Mouse (Mus musculus) spleen, postnatal 14 days (tissue): Measurements from ENCODE around the gene Slc41a3.

Source experiments
- DNase-seq, 2 experiments: peaks; one replicate each; pipeline ENCODE4 v3.0.0; 2021 to 2022; ENCODE audit warnings: low spot score in 2 of 2

The Slc41a3 gene

DNA sequence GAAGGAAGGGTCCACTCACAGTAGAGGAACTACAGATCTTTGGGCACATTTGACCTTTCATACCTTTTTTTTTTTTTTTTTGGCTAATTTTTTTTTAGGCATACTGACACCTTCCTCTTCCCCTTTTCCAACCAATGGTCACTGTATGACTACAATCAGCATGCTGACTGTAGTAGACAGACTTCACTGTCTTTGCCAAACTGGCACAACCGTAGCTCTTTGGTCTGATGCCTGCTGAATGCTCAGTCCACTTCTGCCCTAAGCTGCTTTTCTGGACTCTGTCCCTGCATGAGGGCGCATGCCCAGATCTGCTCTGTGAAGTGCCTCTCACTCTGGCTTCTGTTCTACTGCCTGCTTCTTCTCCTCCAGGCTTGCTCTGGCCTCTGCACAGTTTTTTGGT, 6.9 kb upstream of the Slc41a3 start:
- DNase-seq, result no peak

DNA sequence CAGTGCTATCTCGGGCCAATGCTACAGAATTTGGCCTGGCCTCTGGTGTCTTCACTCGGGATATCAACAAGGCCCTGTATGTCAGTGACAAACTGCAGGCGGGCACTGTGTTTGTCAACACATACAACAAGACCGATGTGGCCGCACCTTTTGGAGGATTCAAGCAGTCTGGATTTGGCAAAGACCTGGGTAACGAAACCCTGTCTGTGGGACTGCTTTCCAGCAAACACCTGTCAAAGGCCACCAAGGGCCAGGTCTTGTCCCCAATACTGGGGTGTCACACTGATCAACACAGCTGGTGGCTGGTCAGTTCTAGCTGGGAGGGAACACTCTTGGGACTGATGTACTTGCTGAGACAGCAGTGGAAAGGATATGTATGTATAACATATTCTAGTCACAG, 6.3 kb upstream of the Slc41a3 start:
- no peak for DNase-seq

DNA sequence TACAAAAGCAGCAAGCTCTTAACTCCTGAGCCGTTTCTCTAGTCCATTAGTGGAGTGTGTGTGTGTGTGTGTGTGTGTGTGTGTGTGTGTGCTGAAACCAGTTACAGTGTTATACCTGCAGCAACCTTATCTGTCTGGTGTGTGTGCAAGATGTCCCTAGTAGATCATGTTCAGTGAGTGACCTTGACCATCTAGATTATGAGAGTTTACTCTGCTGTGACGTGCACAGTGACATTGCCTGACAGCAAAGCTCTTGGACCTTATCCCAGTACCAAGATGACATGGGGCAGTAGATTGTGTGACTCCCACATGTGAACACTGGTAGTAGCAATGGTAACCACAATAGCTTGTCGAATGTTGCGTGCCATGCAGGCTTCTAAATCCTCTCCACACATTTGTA, 4.2 kb upstream of the Slc41a3 start:
- no peak for DNase-seq

DNA sequence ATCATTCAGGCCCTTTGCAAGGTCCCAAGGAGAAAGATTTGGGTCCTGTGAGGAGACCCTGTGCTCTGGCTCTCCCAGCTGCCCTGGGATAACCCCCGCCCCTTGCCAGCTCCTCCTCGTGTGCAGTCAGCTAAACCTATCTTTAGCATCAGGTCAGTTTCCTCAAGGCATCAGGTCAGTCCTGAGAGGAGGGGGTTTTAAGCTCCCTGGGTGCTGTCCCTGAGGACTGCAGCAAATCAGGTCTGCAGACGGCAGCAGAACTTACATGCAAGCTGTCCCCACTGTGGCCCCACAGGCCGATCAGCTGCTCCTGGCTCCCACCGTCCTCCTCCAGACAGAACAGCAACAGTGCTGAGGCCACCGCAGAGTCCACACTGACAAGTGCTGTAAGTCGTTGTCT, 2.8 kb upstream of the Slc41a3 start:
- no peak for DNase-seq

DNA sequence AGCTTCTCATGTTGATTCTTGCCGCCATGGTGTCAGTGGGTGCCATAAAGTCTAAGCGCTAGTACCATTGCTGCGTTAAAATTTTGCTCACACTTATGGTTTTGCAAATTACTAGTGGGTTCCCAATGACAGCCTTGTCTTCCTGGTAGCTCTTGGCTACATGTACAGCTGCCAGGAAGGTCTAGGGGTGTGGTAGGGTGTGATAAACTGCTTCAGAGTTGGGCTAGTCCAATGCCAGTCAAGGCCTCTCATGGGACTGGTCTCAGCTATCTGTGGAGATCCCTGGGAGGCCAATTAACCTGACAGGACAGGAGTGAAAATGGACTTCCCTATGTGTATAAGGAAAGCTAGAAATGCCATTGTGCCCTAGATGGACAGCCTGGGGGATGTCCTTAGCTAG, 2.2 kb upstream of the Slc41a3 start:
- DNase-seq, result no peak

DNA sequence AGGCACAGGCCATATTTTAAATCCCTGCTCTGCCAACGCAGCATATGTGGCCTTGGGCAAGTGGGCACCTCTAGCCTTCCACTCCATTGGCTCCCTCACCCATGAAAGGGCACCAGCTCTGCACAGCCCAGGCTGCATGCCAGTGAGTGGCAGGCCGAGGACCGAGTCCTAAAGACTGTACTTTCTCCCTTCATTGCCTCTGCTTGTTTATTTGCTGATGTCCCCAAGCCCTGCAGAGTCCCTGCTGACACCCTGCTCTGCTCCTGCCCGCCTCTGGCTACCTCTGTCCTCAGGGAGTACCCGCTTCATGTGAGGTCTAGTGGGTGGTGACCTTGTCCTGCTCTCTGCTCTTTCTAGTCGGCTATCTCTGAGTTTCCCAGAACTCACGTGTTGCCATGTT, 1.4 kb upstream of the Slc41a3 start:
- no peak for DNase-seq

DNA sequence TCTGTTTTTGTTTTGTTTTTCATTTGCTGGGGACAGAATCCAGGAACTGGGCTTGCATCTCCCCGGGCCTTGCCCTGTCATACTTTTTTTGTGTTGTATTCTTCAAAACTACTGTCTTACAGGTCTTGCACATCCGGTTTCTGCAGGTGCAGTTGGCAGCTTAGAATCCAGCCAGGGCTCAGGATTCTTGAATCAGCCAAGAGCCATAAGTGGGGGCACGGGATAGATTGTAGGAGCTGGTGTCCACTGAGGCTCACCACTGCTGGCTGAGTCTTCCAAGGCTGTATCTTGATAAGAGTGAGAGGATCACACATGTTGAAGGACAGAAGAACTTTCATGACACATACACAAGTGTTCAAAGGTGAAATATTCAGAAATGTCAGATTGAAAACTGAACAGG, 395 bp upstream of the Slc41a3 start:
- no peak for DNase-seq

DNA sequence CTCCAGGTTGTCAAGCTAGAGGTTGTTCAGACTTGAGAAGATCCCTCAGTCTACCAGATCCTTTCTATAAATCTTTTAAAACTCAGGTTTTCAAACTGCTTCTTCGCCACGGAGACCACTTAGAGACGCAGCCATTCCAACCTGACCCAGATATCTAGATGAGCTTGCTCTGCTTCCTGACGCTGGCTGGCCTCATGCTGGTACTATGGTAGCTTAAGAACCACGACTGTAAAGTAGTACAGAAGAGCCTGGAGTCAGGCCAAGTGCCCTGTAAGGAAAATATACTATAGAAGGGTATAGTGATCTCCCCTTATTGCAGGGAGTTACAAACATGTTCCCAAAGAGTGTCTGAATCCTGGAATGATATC, 757 bp downstream of the Slc41a3 start:
- DNase-seq, result no peak

DNA sequence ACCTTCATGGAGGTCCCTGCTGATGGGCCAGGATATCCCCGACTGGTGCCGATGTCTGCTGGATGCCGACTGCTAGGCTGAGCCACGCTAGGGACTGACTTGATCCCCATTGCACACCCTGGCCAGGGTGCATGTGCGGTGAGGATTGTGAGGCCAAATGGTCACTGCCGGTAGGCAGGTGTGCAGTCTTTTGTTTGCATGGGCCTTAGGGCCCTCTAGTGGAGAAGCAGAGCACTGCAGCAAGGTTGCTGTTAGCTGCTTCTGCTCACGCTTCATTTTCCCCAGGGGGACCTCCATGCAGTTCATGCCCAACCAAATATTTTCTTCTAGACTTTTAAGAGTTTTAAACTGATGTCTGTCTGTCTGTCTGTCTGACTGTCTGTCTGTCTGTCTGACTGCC, 2.0 kb downstream of the Slc41a3 start:
- DNase-seq, result peak; percentile 44 to 65

DNA sequence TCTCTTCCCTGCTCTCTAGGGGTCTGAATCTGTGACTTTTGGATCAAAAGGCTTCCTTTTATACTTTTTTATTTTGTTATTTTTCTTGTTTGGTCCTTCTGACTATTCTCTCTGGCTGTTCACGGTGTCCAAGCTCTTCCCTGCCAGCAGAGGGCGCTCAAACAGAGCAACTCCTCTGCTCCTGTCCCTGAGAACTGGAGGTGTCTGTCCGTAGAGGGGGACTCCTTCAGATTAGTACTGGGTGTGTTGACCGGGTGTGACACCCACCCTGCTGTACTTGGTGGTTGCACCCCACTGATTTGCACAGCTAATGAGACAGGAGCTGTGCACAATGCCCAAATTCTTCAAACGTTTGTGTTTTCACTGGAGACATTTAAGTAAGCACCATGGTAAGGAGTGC, 2.7 kb downstream of the Slc41a3 start:
- DNase-seq, result peak; percentile 42 to 69

DNA sequence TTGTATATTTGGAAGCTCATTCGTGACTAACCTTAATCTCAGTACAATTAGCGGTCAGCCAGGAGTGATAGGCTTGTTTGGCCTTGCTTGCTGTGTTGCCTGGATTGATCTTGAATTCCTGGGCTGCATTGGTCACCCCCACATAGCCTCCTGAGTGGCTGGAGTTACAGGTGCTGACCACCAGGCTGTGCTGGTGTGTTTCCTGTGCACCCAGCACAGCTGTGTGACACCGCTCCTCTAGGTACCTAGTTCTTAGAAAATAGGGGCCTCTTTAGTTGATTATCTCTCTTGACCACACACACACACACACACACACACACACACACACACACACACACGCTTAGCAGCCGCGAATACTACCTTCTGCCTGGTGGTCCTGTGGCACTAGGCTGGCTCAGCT, 3.7 kb downstream of the Slc41a3 start:
- no peak for DNase-seq

DNA sequence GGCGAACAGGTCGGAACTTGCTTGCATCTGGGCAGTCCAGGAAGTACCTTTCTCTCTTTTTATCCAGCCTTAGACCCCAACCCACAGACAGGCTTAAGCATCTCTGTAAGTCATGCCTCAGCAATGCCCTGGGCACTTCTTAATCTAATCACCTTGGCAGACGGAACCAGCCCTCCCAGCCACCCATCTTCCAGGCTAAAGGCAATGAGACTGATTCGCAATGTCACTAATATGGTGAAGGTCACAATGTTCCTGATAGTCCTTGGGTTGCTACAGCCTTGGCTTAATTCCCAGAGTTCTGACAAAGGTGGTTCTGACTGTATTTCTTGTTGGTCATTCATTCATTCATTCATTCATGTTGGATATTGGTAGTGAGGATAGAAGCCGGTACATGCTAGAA, 5.7 kb downstream of the Slc41a3 start:
- no peak for DNase-seq

DNA sequence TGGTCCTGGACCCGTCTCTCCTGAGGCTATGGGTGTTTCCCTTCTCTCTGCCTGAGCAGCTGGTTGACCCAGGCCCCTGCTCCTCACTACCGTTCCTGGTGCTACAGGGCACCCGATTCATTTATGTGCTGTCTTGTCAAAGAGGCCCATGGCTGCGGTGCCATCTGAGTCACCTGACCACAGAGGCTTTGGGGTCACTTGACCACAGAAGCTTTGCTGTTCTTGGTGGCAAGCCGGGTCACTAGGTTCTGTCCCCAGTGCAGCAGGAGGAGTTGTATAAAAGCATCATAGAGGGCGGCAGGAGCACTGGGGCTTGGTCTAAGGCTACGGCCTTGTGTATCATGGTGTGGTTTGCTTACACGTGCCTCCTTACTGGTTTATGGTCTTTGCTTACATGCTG, 8.8 kb downstream of the Slc41a3 start:
- DNase-seq, result no peak

DNA sequence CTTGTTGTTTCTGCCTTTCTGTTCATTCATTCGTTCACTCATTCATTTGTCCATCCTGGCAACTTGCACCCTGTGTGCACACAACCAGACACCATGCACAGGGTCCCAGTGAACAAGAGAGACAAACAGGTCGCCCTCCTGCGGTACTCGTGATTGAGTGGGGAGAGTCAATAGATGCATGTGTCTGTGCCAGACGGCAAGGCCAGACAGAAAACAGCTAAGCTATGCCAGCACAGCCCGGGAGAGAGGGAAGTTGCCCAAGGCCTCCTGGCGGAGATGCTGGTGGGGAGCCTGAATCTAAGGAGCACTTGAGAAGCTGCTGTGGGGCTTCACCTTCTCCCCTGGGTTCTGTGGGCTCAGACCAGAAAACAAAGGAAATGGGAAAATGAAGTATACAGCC, 10.8 kb downstream of the Slc41a3 start:
- no peak for DNase-seq

DNA sequence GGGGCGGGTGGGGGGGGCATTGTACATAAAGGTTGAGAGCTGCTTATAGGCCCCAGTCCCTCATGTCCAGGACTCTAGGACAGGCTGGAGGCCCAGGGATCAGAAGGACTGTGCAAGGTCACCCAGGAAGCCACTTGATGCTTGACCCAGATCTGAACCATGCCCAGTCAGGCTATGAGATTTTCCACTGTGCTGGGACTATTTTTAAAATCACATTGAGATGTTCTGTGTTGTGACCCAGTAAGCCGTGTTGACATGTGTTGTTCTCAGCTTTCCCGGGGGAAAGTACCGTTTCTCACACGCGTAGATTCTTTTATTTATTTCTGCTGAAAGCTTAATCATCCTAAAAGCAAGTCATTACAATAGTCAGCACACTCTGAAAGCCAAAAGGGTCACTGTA, 11.5 kb downstream of the Slc41a3 start:
- DNase-seq, result no peak

DNA sequence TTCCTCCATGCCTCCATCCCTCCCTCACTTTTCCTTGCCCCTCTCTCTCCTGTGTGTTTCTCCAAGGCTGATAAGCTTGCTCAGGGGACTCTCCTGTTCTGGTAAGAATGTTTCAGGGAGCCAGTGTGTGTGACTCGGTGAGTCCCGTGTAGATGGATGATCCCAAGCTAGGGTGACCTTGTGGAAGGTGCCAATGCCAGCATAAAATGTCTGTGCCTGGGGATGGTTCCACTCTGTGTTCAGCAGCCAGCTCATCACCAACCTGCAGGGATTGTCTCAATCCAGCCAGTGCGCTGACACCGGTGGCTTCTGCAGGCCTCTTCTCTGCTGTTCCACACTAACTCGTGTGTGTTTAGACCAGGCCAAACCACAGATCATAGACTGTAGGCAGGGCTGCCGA, 12.0 kb downstream of the Slc41a3 start:
- DNase-seq, result no peak

DNA sequence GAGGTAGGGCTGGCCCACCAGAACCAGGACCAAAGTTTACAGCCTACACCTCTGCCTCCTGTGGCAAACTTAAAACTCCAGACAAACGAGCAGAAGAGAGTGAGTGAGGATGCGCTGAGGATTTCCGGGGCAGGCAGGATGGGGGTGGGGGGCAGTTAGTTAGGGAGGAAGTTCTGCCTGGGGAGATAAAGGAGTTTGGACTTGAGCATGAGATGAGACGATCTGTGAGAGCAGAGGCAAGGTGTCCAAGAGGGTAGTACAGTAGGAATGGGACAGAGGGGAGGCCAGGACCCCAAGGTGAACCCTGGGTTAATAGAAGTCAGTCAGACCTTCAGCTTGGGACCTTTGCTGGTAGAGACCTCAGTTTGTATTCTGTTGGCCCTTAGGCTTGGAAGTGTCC, 13.7 kb downstream of the Slc41a3 start:
- no peak for DNase-seq

DNA sequence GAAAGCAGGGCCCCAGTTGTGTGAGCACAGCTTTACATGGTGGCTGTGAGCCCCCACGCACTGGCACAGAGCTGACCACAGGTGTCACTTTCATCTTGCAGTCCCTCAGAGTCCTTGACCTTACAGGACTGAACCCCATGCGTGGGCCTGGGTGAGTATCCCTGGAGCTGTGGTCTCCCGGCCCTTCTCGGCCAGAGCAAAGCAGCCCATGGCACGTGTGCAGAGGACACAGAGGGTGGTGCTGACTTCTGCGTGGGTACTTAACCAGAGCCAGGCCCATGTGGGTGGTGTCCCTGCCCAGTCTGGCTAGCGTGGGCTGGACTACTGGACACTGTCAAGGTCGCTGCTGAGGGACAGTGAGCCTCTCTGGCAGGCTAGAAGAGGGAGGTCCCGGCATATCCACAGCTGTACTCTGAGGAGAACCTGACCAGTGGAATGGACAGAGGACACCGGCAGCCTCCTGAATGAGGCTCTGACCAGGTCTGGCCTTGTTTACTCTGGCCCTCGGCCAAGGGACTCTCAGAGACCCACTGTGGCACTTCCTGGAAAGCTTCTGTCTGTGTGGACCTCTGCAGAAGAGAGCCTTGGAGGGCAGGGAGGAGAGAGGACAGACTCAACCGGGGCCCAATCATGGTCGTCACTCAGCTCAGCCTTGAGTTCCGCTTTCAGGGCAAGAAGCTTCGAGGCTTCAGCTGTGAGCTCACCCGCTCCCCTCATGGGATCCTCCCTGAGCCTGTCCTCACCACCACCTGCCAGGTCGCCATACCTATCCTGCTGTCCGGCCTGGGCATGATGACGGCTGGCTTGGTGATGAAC, 14.5 kb downstream of the Slc41a3 start:
- DNase-seq, result no peak

DNA sequence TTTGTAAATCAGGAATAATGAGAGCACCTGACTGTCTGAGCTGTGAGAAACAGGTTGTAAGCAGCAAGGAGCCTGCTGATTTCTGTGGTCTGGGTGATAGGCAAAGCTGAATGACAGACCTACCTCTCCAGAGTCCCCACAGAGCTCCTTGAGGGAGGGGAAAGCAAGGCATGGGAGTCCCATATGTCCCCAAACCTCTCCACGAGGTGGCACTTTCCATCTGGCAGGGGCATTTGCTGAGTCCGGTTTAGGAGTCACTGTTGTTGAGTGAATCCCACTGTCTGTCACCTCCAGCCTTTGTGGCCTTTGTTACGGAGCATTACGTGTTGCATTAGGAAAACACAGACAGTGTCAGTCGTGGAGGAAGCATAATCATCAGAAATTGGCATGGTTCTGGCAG, 15.4 kb downstream of the Slc41a3 start:
- DNase-seq, result no peak

DNA sequence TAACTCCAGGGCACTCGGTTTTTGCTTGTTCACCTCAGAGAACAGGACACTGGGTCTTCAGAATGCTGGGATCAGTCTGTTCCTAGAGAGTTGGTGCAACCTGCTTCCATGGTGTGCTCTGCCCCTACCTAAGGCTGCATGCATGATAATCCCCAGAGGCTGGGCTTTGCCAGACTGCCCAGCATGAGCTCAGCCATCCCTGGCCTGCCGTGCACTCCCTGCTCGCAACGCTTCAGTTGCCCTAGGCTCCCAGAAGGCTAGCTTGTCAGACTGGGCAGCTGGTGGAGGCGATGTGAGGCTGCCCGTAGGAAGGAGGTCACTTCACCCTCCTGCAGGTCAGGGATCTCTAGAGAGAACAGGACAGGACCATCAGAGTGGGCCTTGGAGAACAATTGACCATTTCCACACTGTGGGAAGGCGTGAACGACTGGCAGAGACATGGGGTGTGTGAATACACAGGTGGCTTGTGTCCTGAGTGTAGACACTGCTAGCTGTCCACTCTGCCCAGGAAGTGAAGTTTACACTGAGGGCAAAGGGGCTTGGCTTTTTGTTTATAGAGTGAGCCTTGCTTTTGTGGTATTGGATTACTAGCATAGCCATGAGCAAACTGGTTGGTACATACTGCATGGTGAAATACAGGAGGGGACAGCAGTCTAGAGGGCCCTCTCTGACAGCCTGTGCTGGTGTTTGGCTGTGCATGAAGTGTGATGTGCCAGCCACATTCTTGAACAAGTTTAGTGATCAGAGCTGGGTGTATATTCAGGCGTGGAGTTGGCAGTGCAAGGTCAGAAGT, 16.5 kb downstream of the Slc41a3 start:
- DNase-seq, result no peak

DNA sequence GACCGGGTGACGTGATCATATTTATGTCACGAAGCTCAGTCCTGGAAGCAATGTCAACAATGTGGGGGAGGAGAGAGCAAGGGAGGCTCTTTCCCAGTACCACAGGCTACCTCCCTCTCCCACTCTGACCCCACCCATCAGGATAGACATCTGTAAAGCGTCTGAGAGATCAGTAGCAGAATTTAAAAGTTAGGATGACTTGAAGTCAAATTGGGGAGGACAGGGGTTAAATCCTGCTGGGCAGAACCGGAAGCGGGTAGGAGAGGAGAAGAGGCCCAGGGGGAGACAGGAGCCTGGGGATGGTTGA, 17.0 kb downstream of the Slc41a3 start:
- DNase-seq, result no peak

DNA sequence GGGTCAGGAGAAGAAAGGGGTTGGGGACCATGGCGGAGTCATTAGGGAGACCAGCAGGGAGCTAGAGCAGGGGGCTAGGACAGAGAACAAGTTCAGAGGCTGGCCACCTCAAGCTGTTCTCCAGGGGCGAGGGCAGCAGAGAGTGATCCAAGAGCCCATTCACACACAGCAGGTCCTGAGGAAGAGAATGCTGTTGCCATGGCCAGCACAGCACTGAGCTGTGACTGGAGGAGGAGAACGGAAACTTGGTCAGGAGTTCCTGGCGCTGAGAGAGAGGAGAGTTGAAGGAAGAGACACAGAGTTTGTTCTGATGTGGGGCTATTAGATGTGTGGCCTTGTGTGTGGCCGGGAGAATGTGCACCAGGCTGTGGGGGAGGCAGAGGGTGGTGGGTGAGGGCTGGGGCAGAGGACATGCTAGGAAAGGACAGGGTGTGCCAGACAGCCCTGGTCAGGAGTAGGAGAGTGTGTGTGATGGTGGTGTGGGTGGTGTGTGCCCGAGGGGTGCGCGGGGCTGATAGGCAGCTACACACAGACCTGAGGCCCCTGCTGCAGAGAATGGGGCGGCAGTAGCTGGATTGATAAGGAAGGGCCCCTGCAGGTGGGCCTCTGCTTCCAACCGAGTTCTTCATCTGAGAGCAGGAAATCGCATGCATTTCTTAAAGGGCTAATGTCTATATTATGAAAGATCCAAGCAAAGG, 18.4 kb downstream of the Slc41a3 start:
- DNase-seq, result no peak

DNA sequence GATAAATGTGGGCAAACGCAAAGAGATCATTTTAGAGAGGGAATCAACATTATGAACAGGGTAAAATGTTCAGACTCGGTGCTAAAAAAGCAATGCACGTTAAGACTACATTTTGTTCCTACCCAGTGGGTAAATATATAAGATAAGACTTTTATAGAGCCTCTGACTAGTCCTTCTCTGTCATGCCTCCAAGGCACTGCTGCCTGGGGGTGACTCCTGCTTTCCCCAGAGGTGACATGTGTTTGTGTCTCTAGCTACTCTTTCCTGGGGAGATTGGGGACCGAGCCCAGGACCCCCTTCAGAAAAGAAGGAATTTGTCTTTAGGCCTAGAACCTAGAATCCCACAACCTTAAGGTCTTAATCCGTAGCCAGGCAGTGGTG, 18.9 kb downstream of the Slc41a3 start:
- no peak for DNase-seq
